Mouse (Mus musculus) frontal cortex, postnatal 25 days (tissue): Measurements from ENCODE around the gene Ap4m1.
"Not testable (repeated sequence)": the region's sequence is repeated elsewhere in the genome, so short reads cannot be mapped to it uniquely, and the experiment has no call there.

ENCODE experiments used
- DNase-seq, 2 experiments: peaks; one replicate each; pipeline ENCODE4 v3.0.0; 2022; ENCODE audit warnings: low spot score in 2 of 2

Ap4m1 gene

GRCm38 (mm10) chr5:138194755-138195345 lies 23.0 kb downstream of the Ap4m1 start:
- peak in 1 of 2 experiments; percentile 33 for DNase-seq

GRCm38 (mm10) chr5:138195463-138195862 lies 23.7 kb downstream of the Ap4m1 start:
- DNase-seq: no peak

- DNase-seq: no peak
Observed at GRCm38 (mm10) chr5:138199576-138199975, 27.8 kb downstream of the Ap4m1 start.

- no peak for DNase-seq
Observed at GRCm38 (mm10) chr5:138202086-138202485, 30.3 kb downstream of the Ap4m1 start.

- DNase-seq: no peak
Observed at GRCm38 (mm10) chr5:138207253-138207652, 35.5 kb downstream of the Ap4m1 start.

GRCm38 (mm10) chr5:138207873-138208272 lies 36.1 kb downstream of the Ap4m1 start:
- DNase-seq: no peak

GRCm38 (mm10) chr5:138216632-138217031 lies 44.8 kb downstream of the Ap4m1 start:
- not testable (repeated sequence) for DNase-seq

- DNase-seq: no peak
Observed at GRCm38 (mm10) chr5:138219864-138220263, 48.1 kb downstream of the Ap4m1 start.

GRCm38 (mm10) chr5:138222111-138222510 lies 50.3 kb downstream of the Ap4m1 start:
- DNase-seq: peak; percentile 79 to 81

- no peak for DNase-seq
Observed at GRCm38 (mm10) chr5:138223287-138223686, 51.5 kb downstream of the Ap4m1 start.

GRCm38 (mm10) chr5:138225700-138226099 lies 53.9 kb downstream of the Ap4m1 start, which contains the start of gene Nxpe5:
Nxpe5 (plus strand) TSS chr5:138225898.
- DNase-seq: no peak

GRCm38 (mm10) chr5:138226491-138226890 lies 54.7 kb downstream of the Ap4m1 start:
- DNase-seq: no peak

GRCm38 (mm10) chr5:138227367-138227766 lies 55.6 kb downstream of the Ap4m1 start:
- no peak for DNase-seq

- no peak for DNase-seq
Observed at GRCm38 (mm10) chr5:138228026-138228425, 56.2 kb downstream of the Ap4m1 start.

GRCm38 (mm10) chr5:138229511-138229910 lies 57.7 kb downstream of the Ap4m1 start:
- DNase-seq: no peak
